Mouse (Mus musculus): ENCODE measurements around the gene Sept7. TPM values are rescaled to one million over a fixed set of nuclear protein-coding genes. Genes with fewer than 3 reads are reported as not detected.
"Not testable (repeated sequence)": the region's sequence is repeated elsewhere in the genome, so short reads cannot be mapped to it uniquely, and the experiment has no call there.

Sept7 gene
- total and polyA plus RNA-seq, 3 experiments, result 66.7 to 254 (median 67.0) TPM

- TF ChIP-seq RAD21 (IDR thresholded peaks at IDR 0.05; ENCODE audit: low read depth, low read length) (peak; percentile 66), JUND (IDR thresholded peaks at IDR 0.05; ENCODE audit: low read depth, low read length) (no peak), ZMIZ1 (IDR thresholded peaks at IDR 0.05; ENCODE audit: low read depth, low read length) (no peak), ZC3H11A (IDR thresholded peaks at IDR 0.05; ENCODE audit: low read depth, low read length) (peak; percentile 52; the same call in 1 of the 2 replicates), CTCF (IDR thresholded peaks at IDR 0.05 in 2 of 3, conservative IDR thresholded peaks at IDR 0.05 in 1 of 3; ENCODE audit: control insufficient read depth in 1 of 3, insufficient read depth in 1 of 3, low read depth in 2 of 3, low read length in 3 of 3, poor library complexity in 1 of 3, severe bottlenecking in 1 of 3) (peak; percentile 34 to 73 (median 66)), SMC3 (IDR thresholded peaks at IDR 0.05; ENCODE audit: low read depth, low read length) (peak; percentile 70), POLR2AphosphoS5 (IDR thresholded peaks at IDR 0.05; ENCODE audit: borderline replicate concordance, low read depth, low read length) (no peak)
- Histone ChIP-seq H3K9me3 (replicated peaks; ENCODE audit: insufficient read depth, low read length) (no peaks in the 10 kb centered on the region), H3K4me3 (ENCODE audit: control insufficient read depth in 1 of 2, insufficient read depth in 1 of 2, low read depth in 2 of 2, low read length in 2 of 2) (no peak overlapping the region), H3K27ac (ENCODE audit: control insufficient read depth, low read depth, low read length) (no peak overlapping the region), H3K9ac (ENCODE audit: control insufficient read depth, low read depth, low read length, poor library complexity, severe bottlenecking) (no peak overlapping the region), H3K4me1 (ENCODE audit: control insufficient read depth in 1 of 2, insufficient read depth in 2 of 2, low read length in 2 of 2) (no peaks in the 10 kb centered on the region), H3K27me3 (ENCODE audit: control insufficient read depth in 1 of 2, insufficient read depth in 2 of 2, low read length in 2 of 2) (no peaks in the 10 kb centered on the region), H3K79me2 (ENCODE audit: control insufficient read depth, insufficient read depth, low read length, poor library complexity) (no peaks in the 10 kb centered on the region), H3K36me3 (ENCODE audit: control insufficient read depth in 1 of 2, insufficient read depth in 2 of 2, low read length in 2 of 2) (no peaks in the 10 kb centered on the region)
- DNase-seq (ENCODE audit: low read depth, low spot score), result peak; percentile 52
Measured at GRCm38 (mm10) chr9:25317827-25318505, 65.7 kb downstream of the Sept7 start.

GRCm38 (mm10) chr9:25319676-25320075 is 67.4 kb downstream of the Sept7 start:
- H3K4me3 ChIP-seq (ENCODE audit: control insufficient read depth in 1 of 2, insufficient read depth in 1 of 2, low read depth in 2 of 2, low read length in 2 of 2); H3K9me3 ChIP-seq (replicated peaks; ENCODE audit: insufficient read depth, low read length); H3K27ac ChIP-seq (ENCODE audit: control insufficient read depth, low read depth, low read length); H3K27me3 ChIP-seq (ENCODE audit: control insufficient read depth in 1 of 2, insufficient read depth in 2 of 2, low read length in 2 of 2); DNase-seq (ENCODE audit: low read depth, low spot score); H3K4me1 ChIP-seq (ENCODE audit: control insufficient read depth in 1 of 2, insufficient read depth in 2 of 2, low read length in 2 of 2); H3K36me3 ChIP-seq (ENCODE audit: control insufficient read depth in 1 of 2, insufficient read depth in 2 of 2, low read length in 2 of 2); H3K79me2 ChIP-seq (ENCODE audit: control insufficient read depth, insufficient read depth, low read length, poor library complexity); H3K9ac ChIP-seq (ENCODE audit: control insufficient read depth, low read depth, low read length, poor library complexity, severe bottlenecking): not testable (repeated sequence)

- no peaks in the 10 kb centered on the region for H3K79me2 ChIP-seq (ENCODE audit: control insufficient read depth, insufficient read depth, low read length, poor library complexity)
- DNase-seq (ENCODE audit: low read depth, low spot score), result no peak
- H3K27me3 ChIP-seq (ENCODE audit: control insufficient read depth in 1 of 2, insufficient read depth in 2 of 2, low read length in 2 of 2), result peaks cover 2% of the 10 kb centered on the region in 2 experiments; a peak in 3 of 4 replicates
- TF ChIP-seq ZC3H11A (IDR thresholded peaks at IDR 0.05; ENCODE audit: low read depth, low read length) (no peak), ZKSCAN1 (IDR thresholded peaks at IDR 0.05; ENCODE audit: low read depth, low read length) (peak; percentile 64; the same call in 1 of the 2 replicates)
- H3K9ac ChIP-seq (ENCODE audit: control insufficient read depth, low read depth, low read length, poor library complexity, severe bottlenecking), result no peak overlapping the region
- H3K4me1 ChIP-seq (ENCODE audit: control insufficient read depth in 1 of 2, insufficient read depth in 2 of 2, low read length in 2 of 2), result no peaks in the 10 kb centered on the region
- no peaks in the 10 kb centered on the region for H3K9me3 ChIP-seq (replicated peaks; ENCODE audit: insufficient read depth, low read length)
- no peak overlapping the region for H3K4me3 ChIP-seq (ENCODE audit: control insufficient read depth in 1 of 2, insufficient read depth in 1 of 2, low read depth in 2 of 2, low read length in 2 of 2)
- H3K36me3 ChIP-seq (ENCODE audit: control insufficient read depth in 1 of 2, insufficient read depth in 2 of 2, low read length in 2 of 2), result no peaks in the 10 kb centered on the region
- H3K27ac ChIP-seq (ENCODE audit: control insufficient read depth, low read depth, low read length), result no peak overlapping the region
Measured at GRCm38 (mm10) chr9:25327727-25328370, 75.6 kb downstream of the Sept7 start.

Measured in MEL (cell line).